Mouse (Mus musculus) T-helper 1 cell (primary cell): ENCODE results near the gene Fryl.

Experiments used
- in situ Hi-C: fragments of 300-600 bp; cut with MboI, MseI; formaldehyde crosslinking; loops from one replicate; pipeline ENCODE4 v1.15.1; 2025; ENCODE audit warnings: high pct_unique_total_duplicates

Gene Fryl

DNA sequence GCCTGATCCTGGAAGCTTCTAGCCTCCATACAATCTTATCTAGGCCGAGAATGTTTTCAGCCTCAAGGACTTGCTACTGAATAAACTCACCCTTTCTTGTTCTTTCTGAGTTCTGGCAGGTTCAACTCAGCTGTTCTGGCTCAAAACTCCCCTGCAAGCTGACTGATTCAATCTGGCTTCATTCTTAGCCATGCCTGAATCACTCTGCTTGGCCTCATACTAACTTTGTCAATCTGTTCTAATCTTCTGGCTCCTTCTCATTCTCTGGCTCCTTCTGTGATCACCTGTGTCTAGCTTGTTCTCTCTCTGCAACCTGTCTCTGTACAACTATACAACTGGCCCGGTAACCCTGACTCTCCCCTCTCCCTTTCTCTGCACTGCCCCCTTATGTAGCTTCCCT, 93.9 kb downstream of the Fryl start:
- in situ Hi-C loops: no loop called here

DNA sequence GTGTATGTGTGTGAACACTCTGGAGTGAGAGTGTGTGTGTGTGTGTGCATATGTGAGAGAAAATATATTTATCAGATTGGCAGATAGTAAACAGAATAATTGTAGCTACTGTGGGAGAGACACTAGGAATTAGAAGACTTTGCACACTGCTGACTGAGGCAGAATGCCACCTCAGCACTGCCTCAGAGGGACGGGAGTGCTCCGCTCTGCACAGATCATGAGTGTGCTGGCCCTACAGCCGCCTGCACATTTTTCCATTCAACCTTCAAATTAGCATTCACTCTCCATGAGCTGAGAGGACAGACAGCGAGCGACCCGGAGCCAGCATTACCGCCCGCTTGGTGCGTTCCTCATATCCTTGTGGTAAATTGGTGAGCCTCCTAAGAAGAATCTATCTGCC, 96.0 kb downstream of the Fryl start:
- in situ Hi-C loops: no loop called here

GRCm38 (mm10) chr5:73157502-73157901, 98.9 kb downstream of the Fryl start:
- in situ Hi-C loops: no loop called here

- in situ Hi-C loops: no loop called here
Measured at GRCm38 (mm10) chr5:73157009-73157408, 99.4 kb downstream of the Fryl start.

DNA sequence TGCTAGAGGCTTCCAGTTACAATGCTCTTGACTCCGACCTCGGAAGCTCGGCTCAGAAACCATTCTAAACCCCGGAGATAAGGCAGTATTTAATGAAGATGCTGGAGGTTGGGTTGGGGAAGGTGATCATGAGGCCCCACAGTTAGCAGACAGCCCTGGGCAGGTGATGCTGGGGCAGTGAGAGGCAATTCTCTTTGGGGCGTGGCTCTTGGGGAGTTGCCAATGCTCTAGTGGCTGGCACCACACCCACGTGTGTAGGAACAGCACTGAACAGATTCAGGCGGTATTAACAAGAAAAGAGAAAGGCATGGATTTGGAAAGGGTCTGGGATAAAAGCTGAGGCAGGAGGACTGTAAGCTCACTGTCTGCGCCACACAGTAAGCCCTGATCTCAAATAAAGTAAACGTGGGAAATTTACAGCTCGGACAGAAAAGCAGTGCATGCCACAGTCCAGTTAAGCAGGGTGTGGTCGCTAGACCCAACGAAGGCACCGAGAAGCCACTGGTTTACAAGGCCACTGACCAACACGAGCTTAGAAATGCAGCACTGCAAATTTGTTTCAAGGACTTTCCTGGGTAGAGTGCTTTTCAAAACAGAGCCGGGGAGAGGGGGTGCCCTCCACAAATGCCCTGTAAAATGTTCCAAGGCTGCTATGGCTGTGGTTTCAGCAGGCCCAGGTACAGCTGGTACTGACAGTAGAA, 100.0 kb downstream of the Fryl start:
- in situ Hi-C loops: no loop called here

- in situ Hi-C loops: no loop called here
Measured at GRCm38 (mm10) chr5:73153802-73154465, 102.5 kb downstream of the Fryl start.

GRCm38 (mm10) chr5:73152206-73152605, 104.2 kb downstream of the Fryl start:
- in situ Hi-C loops: no loop called here

GRCm38 (mm10) chr5:73150877-73151445, 105.5 kb downstream of the Fryl start:
- in situ Hi-C loops: no loop called here

DNA sequence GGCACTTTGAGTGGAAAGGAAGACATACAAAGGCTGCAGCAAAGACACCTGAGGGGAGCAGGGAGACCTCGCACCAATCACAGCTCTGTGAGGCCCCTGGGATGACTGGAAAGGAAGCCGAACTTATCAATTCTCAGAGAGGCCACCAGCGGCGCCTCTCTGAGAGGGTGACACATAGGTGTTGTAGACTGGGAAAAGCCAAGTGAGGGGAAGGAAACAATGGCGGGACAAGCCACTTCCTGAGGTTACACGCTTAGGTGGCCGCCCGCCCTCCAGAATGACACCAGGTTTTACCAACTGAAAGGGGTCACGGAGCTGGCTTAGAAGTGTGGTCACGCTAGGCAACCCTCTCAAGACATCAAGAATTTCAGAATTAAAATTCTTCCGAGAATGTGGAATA, 111.4 kb downstream of the Fryl start:
- in situ Hi-C loops: no loop called here

DNA sequence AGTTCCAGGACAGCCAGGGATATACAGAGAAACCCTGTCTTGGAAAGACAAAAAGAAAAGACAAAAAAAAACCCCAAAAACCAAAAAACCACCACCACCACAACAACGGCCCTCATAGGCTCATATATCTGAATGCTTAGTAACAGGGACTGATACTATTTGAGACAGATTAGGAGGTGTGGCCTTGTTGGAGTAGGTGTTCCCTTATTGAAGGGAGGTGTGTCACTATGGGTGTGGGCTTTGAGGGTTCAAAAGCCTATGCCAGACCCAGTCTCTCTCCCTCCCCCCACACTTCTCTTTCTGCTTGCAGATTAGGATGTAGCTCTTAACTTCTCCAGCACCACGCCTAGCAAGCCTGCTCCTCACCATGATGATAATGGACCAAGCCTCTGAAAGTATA, 114.7 kb downstream of the Fryl start:
- in situ Hi-C loops: no loop called here

DNA sequence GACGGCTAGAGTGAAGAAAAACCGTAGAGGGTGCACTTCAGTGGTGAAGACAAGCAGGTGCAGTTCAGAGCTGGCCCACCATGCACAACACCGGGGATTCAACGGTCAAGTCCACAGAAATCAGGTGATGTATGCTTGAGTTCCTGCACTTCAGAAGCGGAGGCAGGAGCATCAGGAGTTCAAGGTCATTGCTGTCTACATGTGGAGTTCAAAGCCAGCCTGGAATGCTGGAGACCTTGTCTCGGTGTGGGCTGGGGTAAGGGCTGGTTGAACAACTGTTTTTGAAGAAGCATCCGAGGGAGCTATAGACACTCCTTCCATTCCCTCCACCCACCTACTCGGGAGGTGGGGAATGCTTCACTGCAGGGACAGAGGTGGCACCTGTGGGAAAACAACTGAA, 115.3 kb downstream of the Fryl start:
- in situ Hi-C loops: no loop called here

DNA sequence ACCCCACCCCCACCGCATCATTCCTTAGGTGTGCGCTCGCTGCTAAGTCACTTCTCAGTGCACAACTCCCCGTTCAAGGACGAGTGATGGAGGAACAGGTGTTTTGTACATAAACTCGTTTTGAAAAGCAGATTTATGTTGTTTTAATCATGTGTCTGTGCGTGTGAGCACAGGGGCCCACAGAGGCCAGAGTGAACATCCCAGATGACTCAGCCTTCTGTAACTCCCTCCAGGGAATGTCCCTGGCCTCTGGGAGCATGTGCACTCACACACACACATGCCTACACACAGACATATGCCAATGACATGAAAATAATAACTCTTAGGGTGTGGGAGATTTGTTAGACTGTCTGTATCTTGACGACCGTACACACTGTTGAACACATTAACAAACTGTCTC, 118.9 kb downstream of the Fryl start:
- in situ Hi-C loops: no loop called here

DNA sequence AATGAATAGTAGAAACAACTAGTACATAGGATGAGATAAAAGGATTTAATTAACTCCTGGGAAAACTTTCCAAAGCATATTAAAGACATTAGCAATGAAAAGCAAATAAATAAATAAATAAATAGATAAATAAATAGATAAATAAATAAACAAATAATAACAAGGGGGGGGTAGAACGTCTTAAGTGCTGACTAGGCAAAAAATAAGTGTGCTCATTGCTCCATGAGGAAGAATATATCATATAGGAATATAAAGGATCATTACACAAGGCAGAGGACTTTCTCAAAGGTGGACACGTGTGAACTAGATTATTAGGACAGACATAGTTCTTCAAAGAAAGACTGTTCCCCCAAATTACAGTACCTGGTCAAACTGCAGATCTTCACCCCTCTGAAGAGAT, 120.5 kb downstream of the Fryl start:
- in situ Hi-C loops: no loop called here

DNA sequence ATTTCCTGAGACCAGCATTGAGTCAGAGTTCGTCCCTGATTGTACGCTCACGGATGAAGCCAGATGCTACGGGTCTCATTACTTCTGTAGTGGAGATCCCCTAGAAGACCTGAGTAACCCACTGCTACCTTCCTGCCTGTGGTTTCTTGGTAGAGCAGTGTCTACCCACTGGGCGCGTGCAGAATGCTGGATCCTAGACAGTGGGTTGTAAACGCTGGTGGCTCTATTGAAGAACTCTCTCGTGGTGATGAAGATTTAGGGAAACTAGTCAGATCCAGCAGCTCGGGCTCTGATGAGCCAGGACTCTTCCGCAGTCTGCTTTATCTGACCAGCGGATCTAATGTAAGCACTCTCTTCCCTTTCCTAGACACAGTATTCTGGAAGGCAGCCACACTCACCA, 121.3 kb downstream of the Fryl start:
- in situ Hi-C loops: no loop called here

DNA sequence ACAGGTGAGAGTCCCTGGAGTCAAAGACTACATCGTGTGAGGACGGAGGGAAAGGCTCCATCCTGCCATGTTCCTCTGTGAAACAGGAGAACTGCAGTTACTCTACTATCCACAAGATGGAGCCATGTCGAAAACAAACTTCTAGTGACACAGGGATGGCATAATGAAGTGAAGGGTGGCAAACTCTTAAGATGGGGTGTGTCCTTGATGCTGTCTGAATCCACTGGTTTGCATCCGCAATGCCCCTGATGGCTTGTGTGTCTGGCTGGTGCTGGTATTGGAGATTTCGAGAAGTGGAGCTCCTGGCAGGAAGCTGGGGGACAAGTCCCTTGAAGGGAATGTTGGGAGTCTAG, 122.6 kb downstream of the Fryl start:
- in situ Hi-C loops: loop anchor here (5.0 kb wide), 1 partner anchor 238 kb away; no protein-coding TSS in a partner anchor

GRCm38 (mm10) chr5:73132998-73133832, 123.2 kb downstream of the Fryl start:
- in situ Hi-C loops: loop anchor here (5.0 kb wide), 1 partner anchor 239 kb away; no protein-coding TSS in a partner anchor

DNA sequence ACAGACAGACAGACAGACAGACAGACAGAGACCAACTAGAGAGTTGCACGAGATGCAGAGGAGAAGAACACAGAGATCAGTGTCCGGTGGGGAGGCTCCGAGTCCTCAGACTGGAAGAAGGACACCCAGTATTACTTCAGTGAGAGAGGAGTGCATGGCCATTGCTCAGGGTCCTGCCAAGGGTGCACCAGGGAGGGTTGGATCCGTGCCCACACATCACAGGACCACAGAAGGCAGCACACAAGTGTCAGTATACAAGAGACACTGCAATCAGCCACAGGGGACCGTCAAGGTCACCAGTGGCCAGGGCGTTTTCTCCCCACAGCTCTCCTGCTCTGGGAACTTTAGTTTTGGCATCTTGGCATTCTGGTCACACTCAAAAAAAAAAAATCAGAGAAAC, 125.4 kb downstream of the Fryl start:
- in situ Hi-C loops: loop anchor here (5.0 kb wide), 1 partner anchor 241 kb away; no protein-coding TSS in a partner anchor

GRCm38 (mm10) chr5:73129871-73130270, 126.5 kb downstream of the Fryl start:
- in situ Hi-C loops: loop anchor here (5.0 kb wide), 1 partner anchor 242 kb away; no protein-coding TSS in a partner anchor

GRCm38 (mm10) chr5:73119969-73120725, 136.3 kb downstream of the Fryl start:
- in situ Hi-C loops: no loop called here

GRCm38 (mm10) chr5:73119524-73119923, 136.9 kb downstream of the Fryl start:
- in situ Hi-C loops: no loop called here

GRCm38 (mm10) chr5:73118786-73119185, 137.6 kb downstream of the Fryl start:
- in situ Hi-C loops: no loop called here
